Mouse (Mus musculus): ENCODE measurements around the gene Gbx2.

The Gbx2 gene

DNA sequence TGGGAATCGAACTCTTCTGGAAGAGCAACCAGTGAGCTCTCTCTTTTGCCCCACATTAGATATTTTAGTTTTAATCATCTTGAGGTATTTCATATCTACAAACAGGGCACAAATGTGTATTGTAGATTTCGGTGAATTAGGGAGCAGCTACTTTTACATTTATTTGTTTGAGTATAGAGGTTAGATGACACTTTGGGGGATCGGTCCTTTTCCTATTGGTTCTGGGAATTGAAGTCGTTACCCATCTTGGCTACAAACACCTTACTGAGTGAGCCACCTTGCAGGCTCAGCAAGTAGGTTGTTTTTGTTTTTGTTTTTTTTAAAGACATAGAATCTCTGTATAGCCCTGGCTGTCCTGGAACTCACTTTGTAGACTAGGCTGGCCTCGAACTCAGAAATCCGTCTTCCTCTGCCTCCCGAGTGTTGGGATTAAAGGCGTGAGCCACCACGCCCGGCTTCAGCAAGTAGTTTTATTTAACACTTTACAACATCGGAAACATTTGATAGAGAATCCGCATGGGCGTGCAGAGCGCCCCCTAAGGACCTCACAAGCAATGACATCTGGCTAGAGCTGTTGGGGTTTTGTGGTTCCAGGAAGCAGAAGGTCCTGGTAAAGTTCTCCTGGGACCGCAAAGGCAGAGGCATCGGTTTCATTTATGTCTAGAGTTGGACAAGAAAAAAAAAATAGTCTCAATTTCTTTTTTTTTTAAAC, 8.1 kb upstream of the Gbx2 start:
- no peak for ATAC-seq (ENCODE audit: insufficient number of reproducible peaks, low FRiP score, low TSS enrichment)

DNA sequence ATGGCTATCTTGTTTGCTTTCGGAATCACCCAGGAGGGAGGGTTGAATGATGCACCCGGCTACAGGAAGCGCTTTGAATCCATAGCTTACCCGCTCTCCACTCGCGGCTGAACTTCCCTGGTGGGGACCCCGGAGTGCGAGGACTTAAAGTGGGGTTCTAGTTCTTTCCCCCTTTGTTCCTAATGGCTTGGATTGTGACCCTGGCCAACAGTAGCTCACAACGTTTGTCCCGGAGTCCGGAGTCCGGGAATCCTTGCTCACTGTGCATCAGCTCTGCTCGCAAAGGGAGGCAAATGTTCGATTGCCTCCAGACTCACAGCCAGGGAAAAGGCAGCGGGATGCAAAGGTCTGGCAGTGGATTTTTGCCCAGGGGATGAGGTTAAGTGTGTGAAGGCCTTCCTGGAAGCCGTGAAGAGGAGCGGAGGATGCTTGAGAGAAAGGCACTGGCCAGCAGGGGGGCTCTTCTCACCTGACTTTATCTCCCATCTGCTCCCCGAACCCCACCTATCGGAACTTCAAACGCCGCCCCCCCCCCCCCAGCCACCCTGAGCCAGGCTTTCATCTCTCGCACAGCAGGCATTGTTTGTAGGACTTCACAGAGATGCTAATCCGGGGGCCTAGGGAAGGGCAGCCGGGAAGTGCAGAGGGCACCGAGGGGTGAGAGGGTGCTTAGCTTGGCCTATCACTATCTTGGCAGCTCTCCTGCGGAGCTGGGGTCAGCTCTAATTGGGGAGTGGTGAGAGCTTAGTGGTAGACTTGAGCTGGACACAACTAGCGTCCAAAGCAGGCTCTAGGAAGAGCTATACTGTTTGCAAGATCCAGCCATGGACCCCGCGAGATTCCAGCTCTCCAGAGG, 4.7 kb upstream of the Gbx2 start:
- ATAC-seq (ENCODE audit: insufficient number of reproducible peaks, low FRiP score, low TSS enrichment), result no peak

DNA sequence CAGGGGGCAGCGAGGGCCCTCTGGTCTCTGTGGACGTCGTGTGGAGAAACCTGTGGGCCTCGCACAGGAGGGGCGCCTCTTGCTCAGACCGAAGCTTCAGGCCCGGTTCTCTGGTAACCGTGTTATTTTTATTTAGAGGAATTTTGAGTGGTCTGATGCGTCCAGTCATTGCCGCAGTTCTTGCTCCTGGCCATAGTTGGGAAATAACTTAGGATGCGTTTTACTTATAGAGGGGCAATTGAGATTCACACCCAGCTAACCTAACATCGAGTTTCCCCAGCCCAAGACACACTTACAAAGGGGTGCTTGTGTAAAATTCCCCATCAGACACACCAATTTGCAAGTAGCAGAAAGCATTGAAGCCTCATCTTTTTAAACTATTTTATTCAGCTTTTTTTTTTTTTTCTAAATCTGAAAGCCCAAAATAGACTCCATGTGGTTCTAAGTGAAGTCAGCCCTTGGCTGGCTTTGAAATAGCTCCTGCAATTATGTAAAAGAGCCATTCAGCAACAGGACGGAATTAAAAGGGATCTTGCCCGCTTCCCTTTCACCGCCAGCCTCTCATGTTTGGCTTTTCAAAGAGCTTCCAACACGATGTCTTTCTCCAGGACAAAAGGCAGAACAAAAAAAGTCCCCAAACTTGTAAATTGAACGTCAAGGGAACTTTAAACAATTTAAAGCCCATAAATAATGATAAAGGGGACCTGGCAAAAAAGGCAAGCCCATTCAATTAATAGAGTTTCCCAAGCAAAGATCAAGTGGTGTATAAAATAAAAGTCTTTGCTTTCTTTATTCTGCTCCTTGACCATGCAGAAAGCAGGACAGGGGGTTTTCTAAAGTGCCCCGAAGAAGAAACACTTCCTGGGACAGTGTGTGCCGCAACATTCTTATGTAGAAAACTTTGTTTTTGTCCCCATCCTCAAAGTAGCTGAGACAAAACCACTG, 3.6 kb upstream of the Gbx2 start:
- no peak for ATAC-seq (ENCODE audit: insufficient number of reproducible peaks, low FRiP score, low TSS enrichment)

DNA sequence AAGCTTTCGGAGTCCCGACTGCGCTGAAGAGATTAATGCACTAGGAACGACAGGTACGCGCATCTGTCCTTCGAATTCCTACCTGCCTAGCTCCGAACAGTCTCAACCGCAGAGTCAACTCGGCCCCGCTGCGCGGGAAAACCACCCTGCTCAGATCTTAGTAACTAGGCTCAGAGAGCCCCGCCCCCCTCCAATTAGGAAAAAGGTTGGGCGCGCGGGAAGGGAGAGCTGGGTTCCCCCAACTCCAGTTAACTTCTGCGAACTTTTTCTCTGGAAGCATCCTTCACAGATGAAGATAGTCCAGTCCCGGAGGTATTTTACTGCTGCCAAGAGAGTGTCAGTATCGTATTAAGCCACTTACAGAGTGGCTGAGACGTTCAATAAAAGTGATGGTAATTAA, 2.8 kb upstream of the Gbx2 start:
- ATAC-seq (ENCODE audit: insufficient number of reproducible peaks, low FRiP score, low TSS enrichment), result no peak

DNA sequence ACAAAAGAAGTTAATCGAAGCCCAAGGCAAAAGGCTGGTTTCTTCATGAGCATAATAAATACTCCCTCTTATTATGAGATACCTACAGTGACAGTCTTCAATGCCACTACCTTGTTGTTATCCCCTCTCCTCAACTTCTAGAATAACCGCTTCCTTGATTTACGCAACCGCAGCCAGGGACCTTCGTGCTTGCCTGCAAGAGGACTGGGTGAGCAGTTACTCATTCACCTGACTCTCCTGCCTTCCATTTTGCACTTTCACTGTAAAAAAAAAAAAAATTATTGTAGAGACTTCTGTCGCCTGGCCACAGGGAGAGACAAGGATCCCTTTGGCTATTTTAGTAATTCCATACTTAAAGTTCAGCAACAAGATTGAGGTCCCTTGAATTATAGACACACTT, 2.0 kb upstream of the Gbx2 start:
- ATAC-seq (ENCODE audit: insufficient number of reproducible peaks, low FRiP score, low TSS enrichment), result no peak

DNA sequence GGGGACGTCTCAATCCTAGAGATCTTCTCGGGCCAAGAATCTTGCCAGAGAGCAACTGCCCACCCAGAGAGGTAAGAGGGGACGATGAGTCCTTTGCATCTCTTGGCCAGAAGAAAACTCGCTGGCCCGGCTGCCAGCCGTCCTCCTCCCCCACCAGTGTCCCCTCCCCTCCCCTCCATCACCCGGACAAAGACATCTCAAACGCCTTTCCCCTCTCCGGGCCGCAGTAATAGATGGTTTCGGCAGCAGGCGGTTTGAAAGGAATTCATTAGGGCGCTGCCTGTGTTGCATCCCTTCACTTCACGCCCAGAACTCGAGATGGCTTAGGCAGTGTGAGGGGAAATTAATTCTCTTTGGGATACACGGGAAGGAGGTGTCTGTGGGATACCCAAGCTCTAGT, 1.6 kb upstream of the Gbx2 start:
- ATAC-seq (ENCODE audit: insufficient number of reproducible peaks, low FRiP score, low TSS enrichment), result no peak

DNA sequence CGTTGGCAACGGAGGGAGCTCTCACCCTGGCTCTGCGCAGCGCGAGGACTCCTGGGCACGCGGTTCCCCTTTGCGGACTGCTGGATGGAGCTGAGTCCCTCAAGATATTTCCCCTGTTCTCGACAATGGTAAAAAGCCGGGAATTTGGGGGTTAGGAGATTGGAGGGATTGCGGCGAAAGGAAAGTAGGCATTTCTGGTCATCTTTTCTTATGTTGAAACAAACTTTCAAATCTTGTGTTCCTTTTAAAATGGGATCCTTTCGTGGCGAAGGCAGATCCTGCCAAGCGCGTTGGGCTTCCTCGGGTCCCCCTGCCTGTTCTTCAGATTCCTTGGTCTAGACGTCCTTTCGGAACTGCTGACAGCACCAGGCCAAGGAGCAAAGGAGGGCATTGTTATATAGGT, 1.0 kb upstream of the Gbx2 start:
- ATAC-seq (ENCODE audit: insufficient number of reproducible peaks, low FRiP score, low TSS enrichment), result no peak

DNA sequence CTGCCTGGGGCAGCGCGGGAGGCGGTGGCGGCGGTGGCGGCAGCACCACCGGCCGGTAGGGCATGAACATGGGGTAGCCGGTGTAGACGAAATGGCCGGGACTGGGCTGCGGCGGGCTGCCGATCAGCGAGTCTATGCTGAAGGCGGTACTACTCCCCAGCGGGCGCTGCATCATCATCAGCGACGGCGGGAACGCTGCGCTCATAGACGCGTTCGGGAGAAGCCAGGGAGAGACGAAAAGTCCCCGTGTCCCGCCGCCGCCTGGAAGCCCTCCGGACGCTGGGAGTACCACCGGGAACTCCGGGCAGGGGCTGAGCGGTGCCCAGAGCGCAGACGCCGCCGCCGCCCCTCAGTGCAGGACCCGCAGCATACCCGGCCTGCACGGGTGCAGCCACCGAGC, 428 bp downstream of the Gbx2 start:
- ATAC-seq (ENCODE audit: insufficient number of reproducible peaks, low FRiP score, low TSS enrichment), result no peak

DNA sequence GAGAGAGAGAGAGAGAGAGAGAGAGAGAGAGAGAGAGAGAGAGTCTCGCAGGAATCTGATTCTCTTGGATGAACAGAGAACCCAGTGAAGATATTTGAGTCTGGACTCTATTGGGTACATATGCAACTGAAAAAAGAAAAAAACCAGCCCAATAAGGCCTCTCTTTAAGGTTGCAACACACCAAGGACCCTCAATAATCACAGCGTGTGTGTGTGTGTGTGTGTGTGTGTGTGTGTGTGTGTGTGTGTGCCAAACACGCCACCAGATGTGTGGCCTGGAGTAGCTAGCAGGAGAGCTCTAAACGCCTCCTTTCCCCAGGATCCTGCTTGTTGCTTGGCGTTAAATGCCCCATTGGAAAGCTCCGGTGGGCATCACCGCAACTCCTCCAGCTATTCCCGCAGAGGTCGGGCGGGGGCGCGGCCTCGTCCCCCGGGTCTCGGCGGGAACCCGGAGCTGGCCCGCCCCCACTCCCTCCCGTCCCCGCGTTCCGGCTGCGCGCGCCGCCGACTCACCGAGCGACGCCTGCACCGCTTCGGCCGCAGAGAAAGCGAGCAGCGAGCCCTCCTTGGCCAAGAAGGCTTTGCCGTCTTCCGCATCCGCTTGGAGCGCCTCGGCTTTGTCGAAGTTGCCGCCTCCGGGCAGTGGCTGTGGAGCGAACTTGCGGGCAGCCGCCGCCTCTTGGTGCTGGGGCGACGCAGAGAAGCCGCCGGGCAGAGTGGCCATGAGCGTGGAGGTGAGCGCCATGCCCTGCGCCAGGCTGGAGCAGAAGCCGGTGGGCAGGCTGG, 1.1 kb downstream of the Gbx2 start:
- no peak for ATAC-seq (ENCODE audit: insufficient number of reproducible peaks, low FRiP score, low TSS enrichment)

DNA sequence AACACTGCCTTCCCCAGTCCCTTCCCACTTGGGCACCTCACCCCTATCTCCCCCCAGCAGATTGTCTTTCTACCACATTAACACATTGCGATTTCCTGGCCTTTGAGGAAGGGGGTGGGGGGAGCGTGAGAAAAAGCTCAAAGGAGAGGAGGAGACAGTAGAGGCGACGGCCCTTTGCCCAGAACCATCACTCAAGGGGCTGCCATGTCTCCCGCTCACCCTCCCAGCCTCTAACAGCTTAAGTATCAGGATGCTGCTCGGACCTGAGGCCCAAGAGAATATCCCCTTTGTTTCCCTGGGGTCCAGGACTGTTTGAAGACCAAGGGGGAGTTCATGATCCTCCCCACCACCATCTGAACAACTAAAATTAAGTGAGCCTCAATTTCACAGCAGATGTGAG, 1.8 kb downstream of the Gbx2 start:
- no peak for ATAC-seq (ENCODE audit: insufficient number of reproducible peaks, low FRiP score, low TSS enrichment)

DNA sequence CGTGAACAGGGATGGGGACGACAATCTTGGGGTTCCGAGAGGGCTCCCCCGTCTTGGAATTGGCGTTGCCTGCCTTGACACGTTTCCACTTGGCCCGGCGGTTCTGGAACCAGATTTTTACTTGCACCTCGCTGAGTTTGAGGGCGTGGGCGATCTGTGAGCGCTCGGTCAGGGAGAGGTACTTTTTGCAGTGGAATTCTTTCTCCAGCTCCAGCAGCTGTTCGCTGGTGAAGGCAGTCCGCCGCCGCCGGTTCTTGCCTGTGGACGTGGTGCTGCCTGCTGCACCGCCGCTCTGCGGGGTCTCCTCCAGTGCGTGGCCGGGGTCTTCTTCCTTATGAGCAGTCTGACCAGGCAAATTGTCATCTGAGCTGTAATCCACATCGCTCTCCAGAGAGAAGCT, 2.3 kb downstream of the Gbx2 start:
- no peak for ATAC-seq (ENCODE audit: insufficient number of reproducible peaks, low FRiP score, low TSS enrichment)

DNA sequence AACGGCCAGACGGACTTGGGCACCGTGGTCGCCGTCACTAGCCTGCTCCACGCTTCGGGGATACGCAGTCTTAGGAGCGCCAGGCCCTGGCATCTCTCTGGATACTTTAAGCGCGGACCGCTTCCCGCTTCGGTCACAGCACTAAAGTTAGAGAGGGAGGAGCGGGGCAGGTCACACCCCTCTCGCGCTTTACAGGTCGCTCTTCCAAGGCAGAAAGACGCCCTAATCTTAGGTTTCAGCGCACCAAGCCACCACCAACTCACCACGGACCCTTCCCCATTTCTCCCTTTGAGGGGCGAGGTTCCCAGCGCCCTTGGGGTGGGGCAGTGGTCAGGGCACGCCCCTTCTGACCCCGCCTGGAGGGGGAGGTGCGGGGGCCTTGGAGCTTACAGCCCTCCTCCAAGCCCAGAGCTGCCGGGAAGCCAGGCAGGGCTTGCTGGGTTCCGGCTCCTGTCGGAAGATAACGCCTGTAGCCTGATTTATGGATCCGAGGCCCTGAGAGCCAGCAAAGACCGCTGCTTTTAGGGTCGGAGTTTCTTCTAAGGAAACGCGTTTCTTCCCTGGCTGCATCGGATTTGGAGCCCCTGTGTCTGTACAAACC, 3.8 kb downstream of the Gbx2 start:
- ATAC-seq (ENCODE audit: insufficient number of reproducible peaks, low FRiP score, low TSS enrichment), result no peak

DNA sequence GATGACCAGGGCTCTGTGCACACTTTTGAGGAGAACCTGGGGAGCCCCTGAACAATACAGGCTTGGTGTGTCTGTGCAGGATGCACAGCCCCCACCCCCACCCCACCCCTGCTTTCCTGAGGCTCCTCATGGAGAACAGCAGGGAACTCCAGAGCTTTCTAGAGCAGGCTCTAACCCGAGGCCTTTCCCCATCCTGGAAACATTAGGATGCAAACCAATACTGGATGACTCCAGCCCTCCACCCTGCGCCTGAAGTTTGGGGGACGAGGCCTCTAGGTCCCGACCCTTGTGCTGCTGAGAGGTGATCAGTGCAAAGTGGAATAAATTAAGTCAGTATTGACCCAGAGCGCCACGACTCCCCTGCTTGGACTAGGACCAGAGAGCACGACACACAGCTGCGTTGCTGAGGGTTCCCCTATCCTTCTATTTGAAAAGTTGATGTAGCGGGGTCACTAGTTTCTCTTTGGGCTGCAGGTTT, 4.4 kb downstream of the Gbx2 start:
- ATAC-seq (ENCODE audit: insufficient number of reproducible peaks, low FRiP score, low TSS enrichment), result no peak

DNA sequence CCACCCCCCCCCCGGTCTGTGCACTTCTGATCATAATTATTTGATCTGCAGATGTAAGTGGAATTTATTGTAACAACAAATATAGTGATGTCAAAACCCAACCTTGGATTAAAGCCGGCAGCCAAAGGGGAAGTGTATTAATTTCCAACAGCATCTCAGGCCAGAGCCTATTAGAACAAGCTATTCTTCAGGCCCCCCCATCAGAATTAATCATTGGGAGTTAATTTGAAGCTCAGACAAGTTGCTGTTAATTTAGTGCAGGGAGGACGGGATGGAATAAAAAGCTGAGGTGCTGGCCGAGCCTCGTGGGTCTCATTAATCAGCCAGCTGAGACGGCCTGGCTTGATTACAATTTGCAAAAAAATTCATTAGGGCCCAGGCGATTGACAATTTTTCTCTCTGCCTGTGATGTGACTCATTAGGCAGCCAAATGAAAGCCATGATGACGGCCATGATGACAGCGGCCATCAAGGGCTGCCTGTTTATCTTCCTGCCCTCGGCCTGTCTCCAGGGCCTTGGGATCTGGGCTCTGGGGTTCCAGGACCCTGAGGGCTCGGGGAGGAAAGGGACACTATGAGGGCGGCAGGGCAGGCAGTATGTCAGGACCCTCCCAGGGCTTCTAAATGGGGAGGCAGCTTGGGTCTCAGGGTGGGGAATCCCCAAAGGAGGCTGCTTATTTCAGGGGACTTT, 5.3 kb downstream of the Gbx2 start:
- ATAC-seq (ENCODE audit: insufficient number of reproducible peaks, low FRiP score, low TSS enrichment), result no peak

DNA sequence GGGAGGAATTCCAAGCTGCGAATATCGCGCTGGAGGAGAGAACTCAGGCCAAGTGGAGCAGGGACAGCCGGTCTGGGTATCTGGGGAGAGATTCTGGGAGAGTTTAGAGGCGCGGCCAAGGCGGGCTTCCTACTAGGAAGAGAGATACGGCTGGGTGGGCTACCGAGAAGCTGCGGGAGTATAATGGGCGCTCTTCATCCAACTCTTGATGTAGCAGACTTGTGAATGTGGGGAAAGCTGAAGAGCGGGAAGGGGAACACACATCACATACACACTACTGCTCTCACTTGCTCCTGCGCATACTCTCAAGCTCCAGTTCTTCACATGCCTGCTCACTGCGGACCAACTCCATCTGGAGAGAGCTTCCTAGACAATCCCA, 7.3 kb downstream of the Gbx2 start:
- no peak for ATAC-seq (ENCODE audit: insufficient number of reproducible peaks, low FRiP score, low TSS enrichment)

DNA sequence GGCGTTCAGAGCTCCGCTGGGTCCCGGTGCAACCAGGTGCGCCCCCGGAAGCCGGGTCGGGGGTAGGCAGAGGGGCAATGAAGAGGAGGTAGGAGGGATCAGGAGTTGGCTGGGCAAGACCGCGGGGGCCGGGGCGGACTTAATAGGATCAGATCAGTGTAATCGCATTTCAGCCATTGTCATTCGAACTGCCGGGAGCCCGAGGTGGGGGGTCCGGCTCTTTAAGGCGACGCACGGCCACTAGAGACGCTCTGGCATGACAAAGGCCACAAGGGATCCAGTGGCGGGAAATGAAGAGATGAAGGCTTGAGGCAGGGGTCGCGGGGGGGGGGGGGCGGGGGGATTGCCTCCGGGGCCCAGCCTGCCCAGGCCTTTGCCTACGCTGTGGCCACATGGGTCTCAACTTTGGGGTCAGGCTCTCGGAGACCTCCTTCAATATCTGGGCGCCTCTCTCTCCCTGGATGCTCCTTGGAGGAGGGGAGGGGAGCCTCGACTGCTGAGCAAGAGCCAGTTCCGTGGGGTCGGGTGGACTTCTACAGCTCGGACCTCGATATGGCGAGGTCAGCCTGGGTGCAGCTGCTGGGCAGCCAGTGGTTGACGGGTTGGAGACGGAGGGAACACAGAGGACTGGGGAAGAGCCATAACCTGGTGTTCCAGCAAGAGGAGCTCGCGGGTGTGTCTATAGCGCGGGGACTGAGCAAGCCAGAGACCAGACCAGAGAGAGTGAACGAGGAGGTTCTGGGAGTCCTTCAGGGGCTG, 7.9 kb downstream of the Gbx2 start:
- no peak for ATAC-seq (ENCODE audit: insufficient number of reproducible peaks, low FRiP score, low TSS enrichment)

DNA sequence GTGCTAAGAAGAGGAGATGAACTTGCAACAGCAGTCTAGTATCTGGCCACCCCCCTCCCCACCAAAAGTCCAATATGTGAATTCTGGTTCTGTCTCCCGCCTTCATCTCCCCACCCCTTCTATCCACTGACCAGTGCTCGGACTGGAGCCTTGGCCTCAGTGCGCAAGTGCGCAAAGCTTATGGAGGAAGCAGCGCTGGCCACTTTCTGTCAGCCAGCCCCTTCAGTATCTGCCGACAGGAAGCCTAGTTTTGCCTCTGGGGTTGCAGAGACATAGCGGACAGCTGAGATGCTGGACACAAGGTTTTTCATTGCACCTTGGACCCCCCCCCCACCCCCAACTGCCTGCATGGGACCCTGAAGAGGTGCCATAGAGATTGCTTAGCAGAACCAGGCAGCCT, 8.7 kb downstream of the Gbx2 start:
- ATAC-seq (ENCODE audit: insufficient number of reproducible peaks, low FRiP score, low TSS enrichment), result no peak

DNA sequence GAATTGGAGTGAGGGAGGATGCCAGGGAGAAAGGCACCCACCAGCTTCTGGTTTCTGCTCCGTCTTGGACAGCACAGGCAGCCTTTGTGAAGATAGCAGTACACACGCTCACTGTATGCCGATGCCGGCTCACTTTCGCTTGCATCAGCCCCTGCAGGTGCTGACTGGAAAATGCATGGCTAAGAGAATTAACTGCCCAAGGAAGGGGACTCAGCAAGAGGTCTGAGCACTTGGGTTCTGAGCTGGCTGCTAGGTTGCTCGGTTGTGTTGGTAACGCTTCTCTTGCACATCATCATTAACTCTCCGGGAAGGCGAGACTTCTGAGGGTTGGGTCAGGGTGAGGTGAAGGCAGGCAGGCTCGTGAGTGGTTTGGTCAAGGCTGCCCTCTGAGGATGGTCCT, 9.2 kb downstream of the Gbx2 start:
- no peak for ATAC-seq (ENCODE audit: insufficient number of reproducible peaks, low FRiP score, low TSS enrichment)

All from cerebellum, adult (tissue).